Mouse (Mus musculus): ENCODE results near the gene Nags.

DNA sequence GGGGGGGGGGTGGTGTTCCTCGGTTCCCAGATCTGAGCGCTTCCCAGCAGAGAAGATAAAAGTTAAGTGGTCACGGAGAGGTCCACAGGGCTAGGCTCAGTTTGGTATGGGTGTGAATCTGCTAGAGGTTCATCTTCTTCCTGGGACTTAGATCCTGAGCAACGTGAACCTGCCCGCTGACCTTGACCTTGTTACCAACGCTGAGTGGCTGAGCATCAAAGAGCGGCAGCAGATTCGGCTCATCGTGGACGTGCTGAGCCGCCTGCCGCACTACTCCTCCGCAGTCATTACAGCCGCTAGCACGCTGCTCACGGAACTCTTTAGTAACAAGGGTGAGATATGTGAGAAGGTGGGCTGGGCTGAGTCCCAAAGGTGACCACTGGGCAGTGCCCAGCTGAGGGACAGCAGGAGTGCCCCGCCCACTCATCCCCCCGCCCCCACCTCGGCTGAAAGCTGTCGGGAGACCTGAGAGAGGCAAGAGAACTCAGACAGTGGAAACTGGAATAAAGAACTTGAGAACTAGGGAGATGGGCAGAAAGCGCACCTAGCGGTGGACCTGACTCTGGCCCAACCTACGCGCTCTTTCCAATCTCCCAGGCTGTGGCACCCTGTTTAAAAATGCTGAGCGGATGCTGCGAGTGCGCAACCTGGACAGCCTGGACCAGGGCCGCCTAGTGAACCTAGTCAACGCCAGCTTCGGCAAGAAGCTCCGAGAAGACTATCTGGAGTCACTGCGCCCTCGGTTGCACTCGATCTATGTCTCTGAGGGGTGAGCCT is 2.1 kb downstream of the Nags start:
- TF ChIP-seq POLR2A (IDR thresholded peaks at IDR 0.05; ENCODE audit: low read depth, low read length) (no peak), CTCF (IDR thresholded peaks at IDR 0.05; ENCODE audit: extremely low read depth, insufficient read length, insufficient replicate concordance, low read depth, low read length) (no peak)

Measured in small intestine, adult 2 months (tissue).